Mouse (Mus musculus) erythroblast, embryonic 14.5 days (primary cell): ENCODE results near the gene Rftn1.

ENCODE experiments used
- GATA1 ChIP-seq: IDR thresholded peaks from 2 replicates; pipeline ENCODE4 v1.6.1; 2012; ENCODE audit warnings: low read length, inconsistent platforms, mixed read lengths
- TAL1 ChIP-seq: IDR thresholded peaks from 3 replicates; pipeline ENCODE4 v1.6.1; 2012; ENCODE audit warnings: low read length, inconsistent platforms, mixed read lengths

DNA sequence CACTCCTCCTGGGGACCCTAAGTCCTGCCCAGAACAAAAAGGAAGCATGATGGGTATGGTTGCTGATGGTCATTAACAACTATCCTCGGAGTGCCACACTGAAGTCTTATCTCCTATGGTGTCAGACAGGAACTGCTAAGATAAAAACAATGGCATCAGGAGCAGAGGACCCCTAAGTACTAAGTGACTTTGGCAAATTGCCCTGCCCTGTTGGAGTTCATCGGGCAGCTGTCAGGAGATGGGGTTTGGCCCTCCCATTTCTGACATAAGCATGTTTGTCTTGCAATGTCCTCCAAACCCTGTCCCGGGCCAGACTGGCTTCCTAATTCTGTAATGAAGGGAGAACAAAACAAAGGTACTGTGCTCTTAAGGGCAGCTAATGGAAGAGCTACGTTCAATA lies 180.4 kb downstream of the Rftn1 start:
- TF ChIP-seq TAL1 (no peak), GATA1 (no peak)
